Mouse (Mus musculus) spleen, adult 2 months (tissue): ENCODE measurements around the gene Cldn14.

Experiments
- CTCF ChIP-seq: fragments of 200-500 bp; IDR thresholded peaks from 2 replicates; pipeline ENCODE4 v1.5.1; 2011; ENCODE audit warnings: mild to moderate bottlenecking, inconsistent platforms; ENCODE audit not compliant: insufficient read depth, insufficient read length, insufficient replicate concordance; ENCODE audit errors: extremely low read depth
- POLR2A ChIP-seq: fragments of 200-500 bp; IDR thresholded peaks from 2 replicates; pipeline ENCODE4 v1.6.1; 2011; ENCODE audit warnings: low read depth, low read length, inconsistent platforms

- TF ChIP-seq CTCF (no peak), POLR2A (no peak)
Measured at GRCm38 (mm10) chr16:94009356-94009755, 719 bp upstream of the Cldn14 start.
